Mouse (Mus musculus): ENCODE results near the gene Prrx2. TPM values are rescaled to one million over a fixed set of nuclear protein-coding genes. Genes with fewer than 3 reads are reported as not detected.
A peak's percentile ranks its signal among the peaks of the same experiment; 100 is the strongest.

Gene Prrx2
- polyA plus RNA-seq, 1 experiment from 2014 or later = 1.9 TPM

DNA sequence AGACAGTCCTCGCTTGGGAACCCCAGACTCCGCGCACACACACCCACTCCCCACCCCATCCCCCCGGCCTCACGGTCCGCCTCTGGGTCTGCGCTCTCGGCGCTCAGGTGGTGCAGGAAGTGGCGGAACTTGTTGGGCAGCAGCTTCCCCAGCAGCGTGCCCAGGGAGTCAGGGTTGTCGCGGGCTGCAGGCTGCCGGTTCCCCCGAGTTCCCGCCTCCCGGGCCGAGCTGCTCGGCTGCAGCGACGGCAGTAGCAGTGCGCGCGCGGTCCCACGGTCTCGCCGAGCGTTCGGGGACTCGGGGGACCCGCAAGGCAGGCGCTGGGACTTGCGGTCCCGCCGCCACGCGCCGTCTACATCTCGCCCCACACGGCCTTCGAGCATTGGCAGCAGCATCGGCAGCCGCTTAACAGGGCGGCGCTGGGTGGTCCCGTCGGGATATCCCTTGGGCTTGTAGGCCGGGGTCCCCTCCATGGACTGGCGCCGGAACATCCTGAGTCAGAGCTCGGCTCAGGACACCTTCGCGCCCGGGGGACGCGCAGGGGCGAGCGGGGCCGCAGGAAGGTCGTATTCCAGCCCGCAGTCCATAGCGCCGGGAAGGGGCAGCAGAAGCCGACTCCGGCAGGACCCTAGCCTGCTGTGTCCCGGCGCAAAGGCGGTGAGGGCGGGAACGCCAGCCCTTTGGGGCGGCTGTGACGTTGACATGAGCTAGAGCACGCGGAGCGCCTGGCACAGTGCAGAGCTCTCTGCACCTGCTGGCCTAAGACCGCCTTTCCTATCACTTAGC is 33.5 kb upstream of the Prrx2 start:
- Histone ChIP-seq H3K36me3 (ENCODE audit: control insufficient read depth, insufficient read depth, low read length) (no peaks in the 10 kb centered on the region), H3K27ac (ENCODE audit: low read length) (no peak overlapping the region), H3K9ac (ENCODE audit: low read depth, low read length) (peak overlapping the region; percentile 73), H3K4me2 (ENCODE audit: low read depth, low read length) (peak overlapping the region; percentile 98), H3K9me3 (ENCODE audit: control insufficient read depth, low read length) (no peaks in the 10 kb centered on the region), H3K27me3 (replicated peaks; ENCODE audit: control insufficient read depth, insufficient read depth, low read length) (peaks cover 3% of the 10 kb centered on the region; the same call in 1 of the 2 replicates), H3K4me3 (ENCODE audit: low read length) (peak overlapping the region; percentile 54), H3K4me1 (ENCODE audit: control insufficient read depth, insufficient read depth, low read length) (peaks cover 22% of the 10 kb centered on the region; the same call in 1 of the 2 replicates)
- WGBS = under 1% methylated on average over 76 of the region's 77 CpGs
- ATAC-seq = peak; percentile 62

DNA sequence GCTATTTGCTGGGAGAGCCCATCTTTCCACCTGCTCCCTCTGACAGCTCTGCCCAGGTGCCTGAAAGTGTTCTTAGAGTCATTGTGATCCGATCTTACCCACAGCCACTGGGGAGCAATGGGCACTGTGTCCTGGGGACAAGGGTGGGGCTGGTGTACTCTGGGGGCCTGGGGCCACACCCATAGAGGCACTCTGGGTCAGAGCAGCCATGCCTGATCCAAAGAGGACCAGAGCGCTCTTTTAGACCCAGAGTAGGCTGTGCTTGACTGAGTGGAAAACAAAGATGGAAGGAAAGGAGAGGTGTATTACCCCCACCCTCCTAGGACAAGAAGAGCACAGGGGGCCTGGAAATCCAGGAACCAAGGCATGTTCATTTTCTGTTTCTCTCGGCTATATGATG is 31.2 kb upstream of the Prrx2 start, which contains the start of gene 1700001O22Rik:
1700001O22Rik (minus strand) TSS at position 58 of the 400 bp plus-strand sequence.
- Histone ChIP-seq H3K9me3 (ENCODE audit: control insufficient read depth, low read length) (no peaks in the 10 kb centered on the region), H3K9ac (ENCODE audit: low read depth, low read length) (no peak within 1 kb of the TSS), H3K4me2 (ENCODE audit: low read depth, low read length) (no peak within 1 kb of the TSS), H3K27me3 (replicated peaks; ENCODE audit: control insufficient read depth, insufficient read depth, low read length) (peaks cover 3% of the 10 kb centered on the region; the same call in 1 of the 2 replicates), H3K4me3 (ENCODE audit: low read length) (no peak within 1 kb of the TSS), H3K4me1 (ENCODE audit: control insufficient read depth, insufficient read depth, low read length) (peaks cover 24% of the 10 kb centered on the region), H3K36me3 (ENCODE audit: control insufficient read depth, insufficient read depth, low read length) (no peaks in the 10 kb centered on the region), H3K27ac (ENCODE audit: low read length) (no peak within 1 kb of the TSS)
- WGBS = 81% methylated on average over 3 of the region's 3 CpGs
- no peak for ATAC-seq

DNA sequence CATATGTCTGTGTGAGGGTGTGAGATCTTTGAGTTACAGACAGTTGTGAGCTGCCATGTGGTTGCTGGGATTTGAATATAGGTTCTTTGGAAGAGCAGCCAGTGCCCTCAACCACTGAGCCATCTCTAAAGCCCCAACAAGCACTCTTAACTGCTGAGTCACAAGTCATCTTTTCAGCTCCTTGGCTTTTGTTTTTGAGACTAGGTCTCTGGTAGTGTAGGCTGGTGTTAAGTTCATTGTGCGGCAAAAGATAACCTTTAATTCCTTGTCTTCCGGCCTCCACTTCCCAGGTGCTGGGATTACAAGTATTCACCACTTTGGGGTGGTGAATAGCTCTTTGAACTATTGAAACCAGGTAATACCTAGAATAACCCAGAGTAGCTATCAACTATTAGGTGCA is 28.8 kb upstream of the Prrx2 start:
- Histone ChIP-seq H3K4me2 (ENCODE audit: low read depth, low read length) (no peak overlapping the region), H3K9me3 (ENCODE audit: control insufficient read depth, low read length) (no peaks in the 10 kb centered on the region), H3K4me1 (ENCODE audit: control insufficient read depth, insufficient read depth, low read length) (peaks cover 33% of the 10 kb centered on the region), H3K9ac (ENCODE audit: low read depth, low read length) (no peak overlapping the region), H3K36me3 (ENCODE audit: control insufficient read depth, insufficient read depth, low read length) (no peaks in the 10 kb centered on the region), H3K4me3 (ENCODE audit: low read length) (no peak overlapping the region), H3K27ac (ENCODE audit: low read length) (no peak overlapping the region), H3K27me3 (replicated peaks; ENCODE audit: control insufficient read depth, insufficient read depth, low read length) (peaks cover 3% of the 10 kb centered on the region; the same call in 1 of the 2 replicates)
- WGBS = 95% methylated on average over 2 of the region's 2 CpGs
- no peak for ATAC-seq

DNA sequence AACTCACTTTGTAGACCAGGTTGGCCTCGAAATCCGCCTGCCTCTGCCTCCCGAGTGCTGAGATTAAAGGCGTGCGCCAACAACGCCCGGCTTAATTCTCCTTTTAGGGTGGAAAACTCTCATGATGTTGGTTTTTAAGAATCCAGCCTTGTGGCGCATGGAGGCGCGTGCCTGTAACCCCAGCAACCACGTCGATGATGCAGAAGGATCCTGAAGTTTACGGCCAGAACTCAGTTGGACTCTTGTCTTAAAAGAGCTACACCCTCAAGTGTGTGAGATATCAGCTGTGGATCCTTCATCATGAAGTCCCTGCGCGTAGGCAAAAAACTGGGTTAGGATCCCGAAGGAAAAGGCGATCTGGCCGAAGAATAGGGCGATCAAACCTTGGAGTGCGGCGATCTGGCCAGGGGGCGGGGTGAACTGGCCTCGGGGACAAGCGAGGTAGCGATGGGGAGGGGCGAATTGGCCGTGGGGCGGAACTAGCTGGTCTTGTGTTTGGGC is 27.6 kb upstream of the Prrx2 start:
- Histone ChIP-seq H3K4me3 (ENCODE audit: low read length) (peak overlapping the region; percentile 82), H3K4me1 (ENCODE audit: control insufficient read depth, insufficient read depth, low read length) (peaks cover 23% of the 10 kb centered on the region), H3K27ac (ENCODE audit: low read length) (peak overlapping the region; percentile 63), H3K9me3 (ENCODE audit: control insufficient read depth, low read length) (no peaks in the 10 kb centered on the region), H3K27me3 (replicated peaks; ENCODE audit: control insufficient read depth, insufficient read depth, low read length) (no peaks in the 10 kb centered on the region), H3K4me2 (ENCODE audit: low read depth, low read length) (peak overlapping the region; percentile 69), H3K9ac (ENCODE audit: low read depth, low read length) (peak overlapping the region; percentile 73), H3K36me3 (ENCODE audit: control insufficient read depth, insufficient read depth, low read length) (peaks cover 3% of the 10 kb centered on the region; the same call in 1 of the 2 replicates)
- peak; percentile 51 for ATAC-seq
- WGBS = 8% methylated on average over 28 of the region's 28 CpGs

DNA sequence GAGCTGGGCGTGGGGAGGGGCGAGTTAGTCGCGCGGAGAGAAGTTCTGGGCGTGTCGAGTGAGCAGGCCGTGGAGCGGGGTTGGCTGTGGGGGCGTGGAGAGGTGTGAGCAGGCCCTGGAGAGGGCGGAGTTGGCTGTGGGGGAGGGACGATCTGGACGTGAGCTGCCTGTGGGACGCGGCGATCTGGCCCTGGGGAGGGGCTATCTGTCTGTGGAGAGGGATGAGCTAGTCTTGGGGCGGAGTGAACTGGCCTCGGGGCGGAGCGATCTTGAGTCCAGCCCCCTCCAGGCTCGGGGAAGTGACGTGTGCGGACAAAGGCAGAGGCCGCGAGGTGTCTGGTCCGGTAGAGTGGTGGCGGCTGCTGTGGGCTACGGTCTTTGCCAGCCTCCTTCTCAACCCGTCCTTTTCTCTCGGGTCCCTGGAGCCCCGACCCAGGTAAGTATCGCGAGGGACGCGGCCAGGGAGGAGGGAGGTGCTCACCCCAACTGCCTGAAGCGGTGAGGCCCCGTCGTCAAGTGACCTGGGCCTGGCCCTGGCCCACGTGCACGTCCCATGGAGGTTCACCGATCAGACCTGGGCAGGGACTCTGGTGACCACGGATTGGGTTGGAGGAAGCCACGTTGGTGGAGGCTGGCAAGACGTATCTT is 27.0 kb upstream of the Prrx2 start, which contains the start of gene Ntmt1:
Ntmt1 (plus strand) TSS at position 179 of the 648 bp plus-strand sequence.
- Histone ChIP-seq H3K4me3 (ENCODE audit: low read length) (peak within 1 kb of the TSS; percentile 82), H3K36me3 (ENCODE audit: control insufficient read depth, insufficient read depth, low read length) (peaks cover 6% of the 10 kb centered on the region; the same call in 1 of the 2 replicates), H3K4me1 (ENCODE audit: control insufficient read depth, insufficient read depth, low read length) (peaks cover 23% of the 10 kb centered on the region), H3K9me3 (ENCODE audit: control insufficient read depth, low read length) (no peaks in the 10 kb centered on the region), H3K4me2 (ENCODE audit: low read depth, low read length) (peak within 1 kb of the TSS; percentile 96), H3K9ac (ENCODE audit: low read depth, low read length) (peak within 1 kb of the TSS; percentile 96), H3K27ac (ENCODE audit: low read length) (peak within 1 kb of the TSS; percentile 72), H3K27me3 (replicated peaks; ENCODE audit: control insufficient read depth, insufficient read depth, low read length) (no peaks in the 10 kb centered on the region)
- ATAC-seq = peak; percentile 98
- WGBS = under 1% methylated on average over 43 of the region's 44 CpGs

DNA sequence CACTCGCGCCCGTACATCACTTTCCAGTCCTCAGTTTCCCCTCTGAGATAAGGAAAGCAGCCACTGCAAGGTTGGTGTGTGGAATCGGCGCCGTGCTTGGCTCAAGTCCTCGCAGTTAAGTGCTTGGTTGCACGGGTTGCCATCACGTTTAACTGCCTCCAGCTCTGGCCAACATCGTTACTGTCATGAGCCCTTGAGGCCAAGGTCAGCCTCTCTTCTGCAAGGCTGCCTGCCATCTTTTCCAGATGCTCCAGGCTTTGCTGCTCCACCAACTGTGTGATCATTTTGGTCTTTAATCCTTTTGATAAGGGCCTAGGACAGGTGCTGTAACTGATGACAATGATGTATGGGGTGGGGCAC is 26.5 kb upstream of the Prrx2 start:
- no peak for ATAC-seq
- Histone ChIP-seq H3K27me3 (replicated peaks; ENCODE audit: control insufficient read depth, insufficient read depth, low read length) (no peaks in the 10 kb centered on the region), H3K36me3 (ENCODE audit: control insufficient read depth, insufficient read depth, low read length) (peaks cover 6% of the 10 kb centered on the region; the same call in 1 of the 2 replicates), H3K4me3 (ENCODE audit: low read length) (peak overlapping the region; percentile 82), H3K9ac (ENCODE audit: low read depth, low read length) (peak overlapping the region; percentile 96), H3K4me1 (ENCODE audit: control insufficient read depth, insufficient read depth, low read length) (peaks cover 23% of the 10 kb centered on the region), H3K4me2 (ENCODE audit: low read depth, low read length) (peak overlapping the region; percentile 96), H3K27ac (ENCODE audit: low read length) (peak overlapping the region; percentile 72), H3K9me3 (ENCODE audit: control insufficient read depth, low read length) (no peaks in the 10 kb centered on the region)
- WGBS = 1% methylated on average over 10 of the region's 10 CpGs

DNA sequence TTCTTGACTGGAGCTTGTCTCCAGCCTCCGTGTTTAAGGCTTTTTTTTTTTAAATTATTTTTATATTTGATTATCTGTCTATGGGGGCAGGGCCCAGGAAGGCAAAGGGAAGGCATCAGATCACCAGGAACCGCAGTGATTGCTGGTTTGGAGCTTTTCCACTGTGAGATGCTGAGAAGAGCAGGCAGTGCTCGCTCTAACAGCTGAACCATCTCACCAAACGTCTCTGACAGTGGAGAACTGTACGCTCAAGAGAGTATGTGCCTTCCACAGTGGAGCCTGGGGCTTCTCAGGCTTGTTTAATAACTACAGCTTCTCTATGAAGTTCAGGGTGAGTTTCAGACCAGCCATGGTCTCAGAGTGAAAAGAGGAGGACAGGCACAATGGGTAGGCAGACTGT is 25.3 kb upstream of the Prrx2 start:
- no peaks in the 10 kb centered on the region for H3K9me3 ChIP-seq (ENCODE audit: control insufficient read depth, low read length)
- peaks cover 13% of the 10 kb centered on the region; the same call in 1 of the 2 replicates for H3K36me3 ChIP-seq (ENCODE audit: control insufficient read depth, insufficient read depth, low read length)
- H3K4me3 ChIP-seq (ENCODE audit: low read length) = peak overlapping the region; percentile 21
- no peak for ATAC-seq
- 60% methylated on average over 5 of the region's 5 CpGs for WGBS
- H3K4me1 ChIP-seq (ENCODE audit: control insufficient read depth, insufficient read depth, low read length) = peaks cover 21% of the 10 kb centered on the region
- 0 out of 2 replicates have a peak overlapping the region, but pooled peaks have one; percentile 25 for H3K9ac ChIP-seq (ENCODE audit: low read depth, low read length)
- no peak overlapping the region for H3K27ac ChIP-seq (ENCODE audit: low read length)
- H3K4me2 ChIP-seq (ENCODE audit: low read depth, low read length) = 0 out of 2 replicates have a peak overlapping the region, but pooled peaks have one; percentile 37
- no peaks in the 10 kb centered on the region for H3K27me3 ChIP-seq (replicated peaks; ENCODE audit: control insufficient read depth, insufficient read depth, low read length)

DNA sequence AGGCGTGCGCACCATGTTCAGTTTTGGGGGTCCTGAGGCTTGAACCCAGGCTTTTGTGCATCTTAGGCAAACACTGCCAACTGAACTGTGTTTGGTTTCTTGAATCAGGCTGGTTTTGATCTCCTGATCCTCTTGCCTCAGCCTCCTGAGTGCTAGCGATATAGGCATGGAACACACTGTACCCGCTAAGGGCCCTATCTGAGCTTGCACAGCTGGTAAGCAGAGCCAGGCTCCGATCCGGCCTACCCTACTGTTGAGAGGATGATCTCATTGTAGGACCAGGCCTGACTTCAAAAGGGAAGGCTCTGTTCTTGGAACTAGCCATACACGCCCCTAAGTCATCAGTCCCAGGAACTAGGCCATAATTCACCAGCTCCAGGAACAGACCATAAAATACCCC is 24.2 kb upstream of the Prrx2 start:
- no peak for ATAC-seq
- H3K4me2 ChIP-seq (ENCODE audit: low read depth, low read length) = no peak overlapping the region
- H3K4me1 ChIP-seq (ENCODE audit: control insufficient read depth, insufficient read depth, low read length) = peaks cover 21% of the 10 kb centered on the region
- WGBS = 82% methylated on average over 7 of the region's 7 CpGs
- no peak overlapping the region for H3K27ac ChIP-seq (ENCODE audit: low read length)
- peaks cover 20% of the 10 kb centered on the region; the same call in 1 of the 2 replicates for H3K36me3 ChIP-seq (ENCODE audit: control insufficient read depth, insufficient read depth, low read length)
- no peaks in the 10 kb centered on the region for H3K9me3 ChIP-seq (ENCODE audit: control insufficient read depth, low read length)
- H3K27me3 ChIP-seq (replicated peaks; ENCODE audit: control insufficient read depth, insufficient read depth, low read length) = no peaks in the 10 kb centered on the region
- H3K9ac ChIP-seq (ENCODE audit: low read depth, low read length) = no peak overlapping the region
- H3K4me3 ChIP-seq (ENCODE audit: low read length) = no peak overlapping the region

DNA sequence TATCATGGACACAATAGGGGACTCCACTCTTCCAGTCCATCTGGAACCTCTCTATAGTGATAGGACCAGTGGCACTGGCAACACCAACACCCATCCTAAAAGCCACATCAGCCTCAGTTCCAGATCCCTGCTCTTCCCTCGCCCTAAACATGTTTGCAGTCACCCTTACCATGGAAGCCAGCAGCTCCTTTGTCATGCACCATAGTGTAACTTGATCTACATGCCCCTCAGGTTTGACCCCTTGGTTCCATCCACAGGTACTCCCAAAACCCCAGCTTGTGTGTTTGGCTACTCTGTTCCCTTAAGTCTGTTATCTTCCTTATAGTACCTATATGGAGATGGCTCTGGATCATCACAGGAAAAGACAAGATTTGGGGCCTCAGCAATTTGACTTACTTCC is 18.4 kb upstream of the Prrx2 start:
- no peak for ATAC-seq
- H3K4me2 ChIP-seq (ENCODE audit: low read depth, low read length) = no peak overlapping the region
- H3K9me3 ChIP-seq (ENCODE audit: control insufficient read depth, low read length) = peaks cover 6% of the 10 kb centered on the region
- H3K27ac ChIP-seq (ENCODE audit: low read length) = no peak overlapping the region
- no peaks in the 10 kb centered on the region for H3K4me1 ChIP-seq (ENCODE audit: control insufficient read depth, insufficient read depth, low read length)
- H3K4me3 ChIP-seq (ENCODE audit: low read length) = no peak overlapping the region
- H3K9ac ChIP-seq (ENCODE audit: low read depth, low read length) = no peak overlapping the region
- H3K27me3 ChIP-seq (replicated peaks; ENCODE audit: control insufficient read depth, insufficient read depth, low read length) = no peaks in the 10 kb centered on the region
- H3K36me3 ChIP-seq (ENCODE audit: control insufficient read depth, insufficient read depth, low read length) = peaks cover 43% of the 10 kb centered on the region
- WGBS = 95% methylated on average over 1 of the region's 1 CpGs

All from intestine, embryonic 16.5 days (tissue).